Comparison of ENCODE assay signal across 8 mouse cellular contexts in the genomic region with DNA sequence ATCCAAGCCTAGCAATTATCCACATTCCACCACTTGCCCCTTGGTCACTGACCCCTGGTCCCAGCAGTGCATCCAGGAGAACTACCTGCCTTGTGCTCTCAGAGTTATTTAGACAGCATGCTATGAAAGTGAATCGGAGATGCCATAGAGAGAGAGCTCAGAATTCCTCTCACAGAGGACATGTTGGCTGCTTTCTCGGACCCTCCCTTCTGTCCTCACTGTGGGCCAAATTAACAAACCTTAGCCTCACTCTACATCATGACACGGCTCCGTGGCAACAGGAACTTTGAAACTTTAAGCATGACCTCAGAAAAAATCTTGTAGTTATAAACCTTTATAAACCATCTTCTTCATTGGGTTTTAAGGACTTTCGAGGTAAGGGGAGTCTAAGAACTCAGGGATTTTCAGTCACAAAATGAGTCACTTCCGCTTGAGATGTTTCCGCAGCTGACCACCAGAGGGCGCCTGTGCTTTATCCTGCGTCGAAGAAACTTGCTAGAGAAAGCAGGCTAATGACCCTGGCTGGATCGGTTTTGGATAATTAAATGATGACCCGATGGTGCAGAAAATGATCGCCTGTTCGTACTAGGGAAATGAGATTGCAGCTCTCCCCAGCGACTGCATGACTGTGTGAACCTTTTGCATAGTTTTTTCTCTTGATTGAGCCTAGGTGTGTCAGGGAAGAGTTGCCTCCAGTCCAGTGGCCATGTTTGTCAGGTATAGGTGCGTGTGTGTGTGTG.
DNase-seq lines count a peak whose midpoint lies in the region; ATAC-seq and TF ChIP-seq lines count a peak whose summit lies in the region.
"Had no signal": no experiment of that assay in that cellular context is flagged by ENCODE, and none has a peak within 500 bp of the region (broad histone marks: within the 10 kb centered on the region; RNA-seq: fewer than 3 reads in every experiment).

No protein-coding gene starts in this region.

- CTCF ChIA-PET in Patski (lab: Charles Lee), result no interaction called here

- H3K27me3 ChIP-seq in Patski, result peaks cover 24% of the 10 kb centered on the region
- H3K27me3 ChIP-seq: lung, embryonic 15.5 days had no signal

- no peak for DNase-seq in Patski (ENCODE audit: low read depth, low spot score)
- DNase-seq in brain, embryonic 14.5 days (ENCODE audit: low read depth), result peak; percentile 85
- DNase-seq in fibroblast of lung, adult 2 months (ENCODE audit: low read depth), result peak; percentile 18
- DNase-seq in heart, postnatal 25 days (ENCODE audit: low spot score), result peak; percentile 1
- peak; percentile 34 to 66 for DNase-seq in layer of hippocampus, adult 8-10 months (ENCODE audit: low spot score in 2 of 2)
- DNase-seq in right cerebral cortex, postnatal 14 days, result peak; percentile 78

- no peak for TF ChIP-seq POLR2A in brain, embryonic 14.5 days (IDR thresholded peaks at IDR 0.05; ENCODE audit: borderline replicate concordance, extremely low read depth, insufficient read depth, insufficient read length, poor library complexity, severe bottlenecking)

- ATAC-seq in Patski, result no peak
- 0 out of 2 replicates have a peak, but pooled peaks have one; percentile 52 for ATAC-seq in megakaryocyte-erythroid progenitor cell, adult 5-6 weeks (replicated peaks; ENCODE audit: low FRiP score, low TSS enrichment, poor library complexity, severe bottlenecking)

- intact Hi-C loops in heart, postnatal 25 days (cut with DNase I), result loop anchor here (5.0 kb wide), 2 partner anchors 571 to 586 kb away; no protein-coding TSS in a partner anchor

- peak; percentile 93 for TF ChIP-seq CTCF in Patski (IDR thresholded peaks at IDR 0.05)
- TF ChIP-seq CTCF in brain, embryonic 14.5 days (IDR thresholded peaks at IDR 0.05; ENCODE audit: borderline replicate concordance, extremely low read depth, insufficient read depth, insufficient read length), result peak; percentile 86

- POLR2A ChIA-PET in Patski (lab: Charles Lee), result no interaction called here

- in situ Hi-C loops in Patski (cut with MboI; ENCODE audit: low pct_unique_long_range_greater_than_20kb), result loop anchor here (10.0 to 25.0 kb wide), 2 partner anchors 563 to 786 kb away; no protein-coding TSS in a partner anchor
